Mouse (Mus musculus) heart, postnatal 0 days (tissue): Measurements from ENCODE around the gene Ago4.

Source experiments
- CTCF ChIP-seq: IDR thresholded peaks from 2 replicates; pipeline ENCODE4 v1.5.1; 2016; ENCODE audit warnings: antibody characterized with exemption, control low read depth, low read depth
- EP300 ChIP-seq: IDR thresholded peaks from 2 replicates; pipeline ENCODE4 v1.6.1; 2016; ENCODE audit warnings: antibody characterized with exemption, low read depth

GRCm38 (mm10) chr4:126468285-126468901 is 64.9 kb downstream of the Ago4 start, which contains the start of gene Ago1:
- TF ChIP-seq EP300, result peak; percentile 39; the same call in 1 of the 2 replicates
- peak; percentile 95 for TF ChIP-seq CTCF
